Mouse (Mus musculus) common myeloid progenitor, adult 5-6 weeks (primary cell): ENCODE measurements around the gene Eml6. TPM values are rescaled to one million over a fixed set of nuclear protein-coding genes. Genes with fewer than 3 reads are reported as not detected.
A peak's percentile ranks its signal among the peaks of the same experiment; 100 is the strongest.

Experiments used
- ATAC-seq: replicated peaks from 2 replicates; pipeline ENCODE4 v1.8.0; 2016; ENCODE audit warnings: low read depth, mild to moderate bottlenecking, moderate TSS enrichment, inconsistent platforms; ENCODE audit not compliant: poor library complexity, severe bottlenecking
- total RNA-seq: library from RNA; stranded (forward); fragments of 200-1000, 187-1606 nt; gene quantifications from 2 replicates; pipeline ENCODE4 v1.2.3, GENCODE M21; 2017

The Eml6 gene
- total RNA-seq, 1 experiment from 2014 or later: 2.5 TPM

DNA sequence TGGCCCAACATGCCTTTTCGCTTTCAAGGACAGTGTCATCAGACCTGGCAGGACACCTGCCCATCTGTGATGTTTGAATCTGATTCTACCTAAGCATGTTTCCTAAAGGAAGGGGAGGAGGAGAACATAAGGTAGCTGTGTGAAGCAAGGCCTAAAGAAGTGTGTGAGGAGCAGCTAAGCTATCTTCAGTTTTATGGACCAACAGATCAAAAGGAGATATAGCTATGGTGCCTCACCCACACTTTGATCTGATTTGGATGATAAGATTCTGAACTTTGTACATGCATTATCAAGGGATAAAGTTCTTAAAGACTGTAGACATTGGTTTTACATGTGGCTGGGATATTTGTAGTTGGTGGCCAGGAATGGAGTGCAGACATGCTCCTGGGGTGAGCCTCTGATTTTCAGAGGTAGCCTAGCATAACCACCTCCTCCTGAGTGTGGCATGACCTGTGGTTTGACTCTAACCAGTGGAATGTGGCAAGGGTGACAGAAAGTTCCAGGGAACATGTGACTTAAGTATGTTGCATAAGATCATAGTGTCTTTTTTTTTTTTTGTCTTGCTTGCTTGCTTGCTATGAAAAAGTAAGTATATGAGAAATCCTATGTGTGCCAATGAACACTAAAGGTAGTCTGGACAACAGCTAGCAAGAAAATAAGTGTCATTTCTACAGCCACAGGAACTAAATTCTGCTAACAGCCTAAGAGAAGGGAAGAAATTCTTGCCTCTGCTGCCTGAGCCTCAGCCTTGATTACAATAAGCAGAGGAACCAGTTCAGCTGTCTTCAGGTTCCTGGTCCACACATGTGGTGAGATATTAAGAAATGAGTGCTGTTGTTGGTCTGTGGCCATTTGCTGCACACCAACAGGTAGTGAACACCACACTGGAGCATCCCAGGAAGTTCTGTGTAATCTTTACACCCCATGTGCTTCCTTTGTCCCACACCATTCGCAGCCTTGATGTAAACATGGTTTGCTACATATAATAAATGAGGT lies 224.1 kb downstream of the Eml6 start:
- peak; percentile 79 for ATAC-seq

DNA sequence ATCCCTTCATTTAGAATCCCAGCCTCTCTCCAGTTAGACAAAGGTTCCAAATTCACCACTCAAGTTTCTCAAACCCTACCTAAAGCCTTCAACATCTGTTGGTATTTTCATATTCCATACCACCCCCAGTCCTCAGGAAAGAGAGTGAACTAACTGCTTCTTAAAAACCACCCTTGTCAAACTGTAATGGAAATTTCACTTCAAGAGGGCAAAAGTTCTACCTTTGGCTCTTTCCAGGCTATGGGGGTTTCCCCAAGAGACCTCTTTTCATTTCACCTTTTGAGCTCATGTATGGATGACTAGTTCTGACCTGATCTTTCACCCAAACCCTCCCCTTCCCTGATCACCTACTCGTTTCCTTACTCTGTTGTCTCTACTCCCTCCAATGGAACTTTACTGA lies 226.0 kb downstream of the Eml6 start:
- ATAC-seq: no peak

DNA sequence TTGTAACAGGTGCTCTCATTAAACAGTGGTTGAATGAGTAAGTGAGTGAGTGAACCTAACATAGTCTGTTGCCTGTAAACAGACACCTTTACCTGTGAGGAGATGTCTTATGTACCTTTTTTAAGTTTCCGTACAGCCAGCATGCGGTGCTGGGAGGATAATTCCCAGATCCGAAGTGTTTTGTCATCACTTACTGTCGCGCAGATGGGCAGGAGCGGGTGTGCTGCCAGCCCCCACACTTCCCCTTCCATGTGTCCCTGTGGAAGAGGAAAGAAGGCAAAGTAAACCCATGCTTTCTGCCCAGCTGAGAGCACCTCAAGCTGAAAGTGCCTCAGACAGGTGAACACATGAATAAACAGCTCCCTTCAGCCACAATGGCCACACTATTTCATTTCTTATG lies 230.7 kb downstream of the Eml6 start:
- no peak for ATAC-seq

DNA sequence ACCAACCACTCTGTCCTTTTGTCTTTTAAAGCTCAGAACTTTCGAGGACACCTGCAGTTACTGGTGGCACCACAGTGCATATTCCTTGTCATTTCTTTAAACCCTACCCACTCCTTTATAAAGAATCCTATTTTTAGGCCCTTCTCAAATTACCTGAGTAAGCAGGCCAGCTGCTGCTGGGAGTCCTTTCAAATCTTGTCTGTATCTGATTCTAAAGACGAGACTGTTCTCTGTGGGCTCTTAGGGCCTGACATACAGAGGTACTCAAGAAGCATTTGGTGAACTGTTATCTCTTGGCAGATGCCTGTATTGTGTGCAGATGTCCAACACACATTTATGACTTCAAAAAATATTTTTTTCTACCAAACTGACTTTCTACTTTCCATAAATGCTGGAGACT lies 231.4 kb downstream of the Eml6 start:
- no peak for ATAC-seq

DNA sequence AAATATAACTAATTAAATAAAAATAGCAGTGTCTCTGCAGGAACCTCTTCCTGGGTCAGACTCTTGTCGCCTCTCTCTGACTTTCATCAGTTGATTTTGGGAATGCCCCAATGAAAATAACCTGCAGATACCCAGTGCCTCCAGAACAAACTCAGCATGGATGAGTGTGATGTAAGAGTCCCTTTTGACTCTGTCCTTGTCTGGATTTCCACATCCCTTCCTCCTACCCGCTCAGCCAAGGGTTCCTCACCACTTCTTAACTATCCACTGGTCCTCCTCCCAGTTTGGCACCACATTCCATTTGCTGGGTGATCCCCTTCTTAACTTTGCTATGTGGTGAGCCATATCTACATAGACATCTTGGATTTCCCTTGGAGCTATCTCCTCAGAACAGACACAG lies 235.0 kb downstream of the Eml6 start:
- ATAC-seq: no peak

DNA sequence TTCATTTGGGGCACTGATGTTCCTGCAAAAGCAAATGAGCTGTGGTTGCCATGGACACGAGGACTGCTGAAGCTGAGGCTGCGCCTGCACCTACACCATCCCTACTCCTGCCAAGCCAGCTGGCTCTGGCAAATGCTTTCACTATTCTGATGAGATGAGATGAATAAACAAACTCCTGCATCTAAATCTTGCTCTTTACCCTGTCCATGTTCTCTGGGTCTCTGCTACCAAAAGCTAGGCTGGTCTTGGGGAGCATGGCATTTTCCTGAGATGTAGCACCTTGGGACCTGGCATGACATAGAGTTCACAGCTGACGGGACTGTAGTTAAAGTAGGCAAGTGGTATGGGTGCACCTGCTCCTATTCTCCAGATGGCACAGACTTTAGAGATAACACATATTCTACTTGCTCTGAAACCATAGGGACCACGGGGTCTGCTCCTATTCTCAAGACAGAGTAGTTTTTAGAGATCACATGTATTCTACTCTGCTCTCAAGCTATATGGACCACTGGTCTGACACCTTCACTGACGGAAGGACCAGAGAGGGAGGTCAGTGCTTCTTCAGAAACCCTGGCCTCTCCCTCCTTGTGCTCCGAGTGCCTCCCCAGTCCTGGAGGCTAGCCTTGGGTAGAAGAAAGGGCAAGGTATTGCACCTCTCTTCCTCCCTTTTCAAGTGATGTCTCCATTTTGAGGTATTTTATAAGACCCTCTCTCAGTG lies 236.8 kb downstream of the Eml6 start:
- no peak for ATAC-seq

DNA sequence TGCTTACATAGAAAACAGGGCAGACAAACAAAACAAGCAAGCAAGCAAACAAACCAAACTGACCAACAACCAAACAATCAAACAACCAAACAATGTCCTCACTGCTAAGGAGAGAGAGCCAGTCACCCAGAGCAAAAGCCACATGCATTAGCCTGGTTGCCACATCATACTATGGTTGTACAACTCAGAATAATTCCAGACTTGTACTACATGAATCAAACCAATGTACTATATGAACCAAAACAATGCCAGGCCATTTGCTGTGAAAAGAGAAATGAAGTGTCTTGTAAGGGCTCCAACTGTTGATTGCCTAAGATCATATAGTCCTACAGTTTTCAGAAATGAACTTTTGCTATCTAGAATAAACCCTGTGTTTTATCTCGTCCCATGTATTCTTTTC lies 237.3 kb downstream of the Eml6 start:
- no peak for ATAC-seq

DNA sequence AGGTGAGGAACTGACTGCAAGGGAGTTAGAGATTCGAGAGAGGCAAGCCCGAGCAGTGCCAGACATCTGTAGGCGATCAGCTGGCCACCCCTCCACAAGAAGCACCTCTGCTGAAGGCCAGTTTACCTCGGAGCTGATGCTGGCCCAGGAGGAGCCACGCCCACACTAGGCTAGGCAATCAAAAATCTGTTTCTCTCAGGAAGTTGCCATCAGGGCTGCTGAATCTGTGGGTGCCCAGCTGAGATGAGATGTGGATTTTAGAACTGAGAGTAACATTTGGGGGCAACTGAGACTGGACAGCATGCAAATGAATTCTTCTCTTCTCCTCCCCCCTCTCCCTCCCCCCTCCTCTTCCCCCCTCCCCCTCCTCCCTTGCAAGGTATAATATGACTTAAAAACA lies 238.4 kb downstream of the Eml6 start:
- 0 out of 2 replicates have a peak, but pooled peaks have one; percentile 27 for ATAC-seq

DNA sequence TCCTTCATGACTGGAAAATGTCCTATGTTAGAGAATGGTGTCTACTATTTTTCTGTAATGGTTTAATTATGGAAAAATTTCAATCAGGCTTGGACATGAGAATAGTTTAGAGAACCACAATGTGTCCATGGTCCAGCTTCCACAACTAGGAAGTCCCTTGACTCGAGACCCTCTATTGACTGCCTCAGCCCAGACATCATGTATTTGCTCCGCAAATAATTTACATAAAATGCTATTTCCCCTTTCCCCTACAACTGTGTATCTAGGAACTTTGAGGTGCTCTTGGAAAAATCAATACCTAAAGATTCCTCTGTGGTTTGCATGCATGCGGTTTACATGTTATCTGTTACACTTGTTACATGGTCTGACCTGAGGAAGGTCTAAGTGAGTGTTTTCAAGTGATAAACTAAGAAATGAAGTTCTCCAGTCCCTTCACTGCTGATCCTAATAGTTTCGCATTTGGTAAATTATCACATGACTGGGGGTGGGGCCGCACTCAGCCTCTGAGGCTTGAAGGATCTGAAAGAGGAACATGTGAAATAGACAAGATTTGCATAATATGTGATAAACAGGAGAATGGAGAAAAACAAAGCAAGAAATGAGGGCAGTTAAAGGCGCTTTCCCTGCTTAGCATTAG lies 239.1 kb downstream of the Eml6 start:
- ATAC-seq: peak; percentile 89

DNA sequence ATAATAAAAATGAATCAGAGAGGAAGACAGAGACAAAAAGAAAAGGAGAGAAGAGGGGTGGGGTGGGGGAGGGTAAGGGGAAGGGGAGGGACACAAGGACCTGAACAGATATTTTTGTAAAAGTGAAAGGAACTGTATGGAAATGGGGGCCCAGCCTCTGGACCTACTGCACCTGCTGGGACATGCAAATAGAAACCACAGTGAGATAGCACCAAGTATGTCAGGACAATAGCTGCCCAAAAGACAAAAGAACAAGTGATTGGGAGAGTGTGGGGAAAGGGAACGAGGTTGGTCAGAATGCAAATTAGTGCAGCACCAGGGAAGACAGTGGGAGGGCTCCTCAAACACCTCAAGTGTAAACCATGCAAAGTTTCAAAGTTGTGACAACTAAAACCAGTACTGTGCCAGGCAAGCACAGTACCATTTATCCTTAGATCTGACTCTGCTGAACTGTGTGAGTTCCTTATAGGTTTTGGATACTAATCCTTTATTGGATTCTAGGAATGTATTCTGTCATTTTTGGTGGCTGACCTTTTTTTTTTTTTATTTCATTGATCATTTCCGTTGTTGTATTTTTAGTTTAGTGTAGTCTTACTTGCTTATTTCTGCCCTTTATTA lies 246.3 kb downstream of the Eml6 start:
- ATAC-seq: no peak

DNA sequence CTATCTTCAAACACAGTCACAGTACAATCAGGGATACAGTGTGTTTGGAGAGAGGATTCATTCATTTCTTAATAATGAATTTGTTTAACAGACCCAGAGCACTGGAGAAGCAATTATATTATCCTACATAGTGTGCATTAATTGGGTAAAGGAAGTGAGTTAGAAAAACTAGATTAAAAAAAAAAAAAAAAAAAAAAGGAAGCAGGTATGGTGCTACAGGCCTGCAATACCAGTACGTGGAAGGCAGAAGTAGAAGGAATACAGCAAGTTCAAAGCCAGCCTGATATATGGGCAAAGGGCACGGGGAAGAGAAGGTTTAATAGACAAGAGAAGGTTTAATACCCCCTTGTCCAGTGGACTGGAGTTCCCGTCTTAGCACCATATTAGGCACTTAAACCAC lies 246.9 kb downstream of the Eml6 start:
- ATAC-seq: no peak

DNA sequence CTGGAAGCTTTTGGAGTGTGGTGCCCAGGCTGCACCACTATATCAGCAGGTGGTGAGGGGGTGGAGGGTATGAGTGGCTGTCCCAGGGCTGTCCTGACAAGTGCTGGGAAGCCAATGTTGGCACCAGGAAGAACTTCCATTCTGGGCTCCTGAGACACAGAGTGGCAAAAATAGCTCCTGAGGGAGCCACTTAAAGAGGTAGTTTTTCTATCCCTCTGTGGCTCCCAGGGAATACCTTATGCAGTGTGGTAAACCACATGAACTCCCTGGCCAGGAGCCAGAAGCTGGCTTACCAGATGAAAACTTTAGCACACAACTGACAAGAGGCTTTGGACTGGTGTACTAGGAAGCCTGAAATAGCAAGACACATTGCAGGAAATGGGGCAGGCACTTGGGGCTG lies 247.9 kb downstream of the Eml6 start:
- peak; percentile 76 for ATAC-seq

DNA sequence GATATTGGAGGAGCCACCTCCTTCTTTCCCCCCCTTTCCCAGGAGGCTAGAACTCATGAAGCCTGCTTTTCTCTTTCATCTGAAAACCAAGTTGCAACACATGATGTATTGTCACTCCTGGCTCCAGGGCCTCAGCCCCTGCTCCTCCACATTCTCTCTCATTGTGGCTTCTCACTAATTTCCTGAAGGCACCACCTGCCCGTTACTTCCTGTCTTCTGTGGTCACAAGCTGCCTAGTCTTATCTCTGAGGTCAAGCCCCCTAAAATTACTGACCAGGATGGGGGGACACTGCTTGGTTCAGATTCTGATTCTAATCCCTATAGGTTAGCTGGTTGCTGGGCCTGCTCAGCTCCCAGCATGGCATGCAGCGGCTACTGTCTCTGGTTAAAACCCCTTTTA lies 251.1 kb downstream of the Eml6 start:
- ATAC-seq: peak; percentile 62

DNA sequence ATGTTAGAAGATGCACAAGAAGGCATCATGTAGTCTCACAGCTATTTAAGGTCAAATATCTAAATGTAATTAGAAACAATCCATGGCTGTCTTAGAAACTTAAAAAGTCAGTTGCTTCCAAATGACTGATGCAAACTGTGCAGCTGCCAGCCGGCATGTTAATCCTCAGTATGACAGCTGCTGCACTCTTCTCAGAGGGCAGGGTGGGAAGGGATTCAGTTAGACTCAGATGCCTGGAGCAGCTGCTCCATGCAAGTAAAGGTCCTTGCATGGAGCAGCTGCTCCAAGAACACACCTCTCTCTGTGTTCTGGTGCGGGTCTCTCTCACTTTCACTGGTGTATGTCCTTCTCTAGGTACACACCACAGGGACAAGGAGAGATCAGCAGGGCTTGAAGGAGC lies 251.5 kb downstream of the Eml6 start:
- no peak for ATAC-seq

DNA sequence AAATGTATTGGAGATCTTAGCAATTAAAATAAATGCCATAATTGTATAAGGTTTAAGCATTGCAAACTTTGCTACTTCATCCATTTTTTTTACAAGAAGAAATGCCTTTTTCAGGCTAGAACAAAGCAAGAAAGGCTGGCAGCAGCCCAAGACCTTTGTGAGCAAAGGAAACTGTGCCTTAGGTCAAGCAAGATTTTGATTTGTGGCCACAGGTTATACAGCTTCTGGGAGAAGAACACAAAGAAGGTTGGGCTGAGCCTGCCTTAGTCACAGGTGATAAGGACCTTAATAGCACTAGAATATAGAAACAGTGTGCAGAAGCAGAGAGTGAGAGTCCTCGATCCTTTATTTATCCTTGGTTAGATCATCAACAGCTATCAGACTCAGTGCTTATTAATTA lies 253.6 kb downstream of the Eml6 start:
- no peak for ATAC-seq

DNA sequence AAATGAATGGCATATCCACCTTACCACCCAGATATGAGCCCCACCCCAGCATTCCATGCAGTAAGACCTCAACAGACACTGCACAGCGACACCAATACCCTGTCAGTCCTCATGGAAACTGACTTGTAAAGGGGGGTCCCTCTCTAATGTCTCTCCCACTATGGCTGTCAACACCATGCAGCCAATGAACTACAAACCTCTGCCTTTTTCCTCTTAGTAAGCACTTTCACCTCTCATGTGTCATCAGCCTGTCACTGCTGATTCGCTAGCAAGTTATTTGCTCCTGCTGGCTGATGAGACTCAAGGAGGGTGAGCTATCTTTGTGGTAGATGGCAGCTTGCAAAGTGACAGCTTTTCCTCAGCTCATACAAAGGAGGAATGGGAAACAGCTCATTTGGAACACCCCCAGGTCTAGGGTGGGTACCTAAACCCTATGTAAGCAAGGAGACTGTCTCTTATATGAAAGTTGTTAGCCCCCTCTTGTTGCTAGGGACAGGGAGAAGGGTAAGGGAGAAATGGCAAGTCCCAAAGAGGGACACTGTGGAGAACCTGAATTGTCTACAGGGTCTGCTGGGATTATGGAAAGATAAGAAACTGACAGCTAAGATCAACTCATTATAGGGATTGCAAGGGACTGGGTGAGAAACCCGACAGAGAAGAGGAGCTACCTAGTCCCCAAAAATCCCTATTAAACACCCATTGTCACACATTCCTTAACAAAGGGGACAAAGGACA lies 255.0 kb downstream of the Eml6 start:
- ATAC-seq: no peak

DNA sequence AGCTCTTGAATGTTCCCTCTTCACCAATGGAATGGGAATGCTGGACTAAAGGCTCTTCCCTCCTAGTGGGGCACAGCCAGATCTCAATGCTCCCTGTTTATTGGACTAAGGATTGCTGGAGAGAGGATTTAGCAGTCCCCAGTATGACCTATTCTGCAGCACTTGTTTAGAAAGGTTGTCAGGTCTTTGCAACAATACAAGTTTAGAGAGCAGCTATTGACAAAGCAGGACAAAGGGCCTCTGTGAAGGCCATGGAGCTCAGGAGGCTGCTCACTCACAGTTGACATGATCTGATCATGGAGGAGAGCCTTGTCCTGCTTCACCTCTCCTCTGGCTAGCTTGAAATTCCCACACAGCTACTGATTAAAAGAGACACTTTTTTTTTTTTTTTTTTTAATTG lies 257.3 kb downstream of the Eml6 start:
- no peak for ATAC-seq

DNA sequence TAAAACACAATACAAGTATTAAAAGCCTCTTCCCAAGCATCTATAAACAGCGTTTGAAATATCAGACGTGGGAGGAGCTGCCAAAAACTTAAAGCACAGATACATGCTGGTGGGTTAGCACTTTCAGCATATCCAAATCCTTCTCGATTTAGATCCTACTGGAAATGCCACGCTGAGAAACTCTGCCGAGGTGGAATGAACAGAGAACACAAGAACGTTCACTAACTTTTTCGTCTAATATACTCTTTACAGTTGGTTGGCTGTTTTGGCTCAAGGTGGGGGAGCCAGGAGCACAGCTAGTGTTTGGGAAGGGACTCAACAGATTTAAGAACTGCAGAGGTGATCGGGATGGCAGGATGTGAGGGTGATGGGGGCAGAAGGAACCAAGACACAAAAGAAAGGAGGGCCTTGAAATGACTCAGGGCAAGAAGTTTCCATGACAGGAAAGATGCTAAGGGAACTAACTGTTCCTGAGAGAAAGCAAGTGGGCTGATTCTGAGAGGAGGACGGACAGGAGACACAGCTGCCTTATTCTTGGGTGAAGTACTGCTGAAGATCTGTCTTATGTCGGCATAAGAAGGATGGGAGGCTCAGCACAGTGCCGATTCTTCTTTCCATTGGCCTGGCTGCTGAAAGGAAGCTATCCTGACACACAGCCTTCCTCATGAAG lies 259.4 kb downstream of the Eml6 start:
- ATAC-seq: no peak

DNA sequence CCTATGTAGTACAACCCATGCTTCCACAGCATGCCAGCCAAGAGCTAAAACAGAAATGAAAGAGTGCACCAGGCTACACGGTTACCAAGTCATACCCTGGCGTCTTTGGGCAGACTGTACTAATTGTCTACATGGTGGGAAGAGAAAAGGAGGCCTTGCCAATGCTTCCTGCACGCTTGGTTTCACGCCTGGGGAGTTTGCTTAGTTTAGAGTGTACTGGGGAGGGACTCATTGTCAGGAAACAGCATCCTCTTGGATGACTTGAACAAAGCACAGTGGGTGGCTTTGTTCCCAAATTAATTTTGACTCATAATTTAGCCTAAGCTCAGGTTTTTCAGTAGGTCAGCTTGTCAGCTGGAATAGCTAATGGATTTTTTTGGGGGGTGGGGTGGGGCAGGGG lies 260.8 kb downstream of the Eml6 start:
- no peak for ATAC-seq
